ENCODE assay signal across 8 mouse cellular contexts in genomic region chr10:111107387-111107786, GRCm38 (mm10). TPM values are rescaled to one million over a fixed set of nuclear protein-coding genes. Genes with fewer than 3 reads are reported as not detected.
A peak's percentile ranks its signal among the peaks of the same experiment; 100 is the strongest.
DNase-seq lines count a peak whose midpoint lies in the region; ATAC-seq and TF ChIP-seq lines count a peak whose summit lies in the region.

No protein-coding gene starts in this region.

- H3K36me3 ChIP-seq in forebrain, embryonic 10.5 days (replicated peaks) = no peaks in the 10 kb centered on the region
- H3K36me3 ChIP-seq in forebrain, embryonic 15.5 days = no peaks in the 10 kb centered on the region

- no peak overlapping the region for H3K4me2 ChIP-seq in forebrain, embryonic 15.5 days (replicated peaks)

- no peaks in the 10 kb centered on the region for H3K27me3 ChIP-seq in forebrain, embryonic 10.5 days (ENCODE audit: poor library complexity, severe bottlenecking)
- no peaks in the 10 kb centered on the region for H3K27me3 ChIP-seq in forebrain, embryonic 15.5 days

- no peak overlapping the region for H3K4me3 ChIP-seq in forebrain, embryonic 10.5 days
- H3K4me3 ChIP-seq in forebrain, embryonic 15.5 days = no peak overlapping the region
- H3K4me3 ChIP-seq in bone marrow macrophage, adult 2 months (ENCODE audit: insufficient read depth, low read length) = no peak overlapping the region

- peaks cover 7% of the 10 kb centered on the region; the same call in 1 of the 2 replicates for H3K4me1 ChIP-seq in forebrain, embryonic 10.5 days
- 0 out of 2 replicates have a peak, but pooled peaks cover 3% of the 10 kb centered on the region for H3K4me1 ChIP-seq in forebrain, embryonic 15.5 days
- peaks cover 19% of the 10 kb centered on the region for H3K4me1 ChIP-seq in bone marrow macrophage, adult 2 months (ENCODE audit: control insufficient read depth, insufficient read depth, low read length)

- peak; percentile 33 for DNase-seq in forebrain, embryonic 10.5 days (ENCODE audit: extremely low spot score, low spot score)
- DNase-seq in B cell, adult 2 months = peak; percentile 87 to 89
- peak; percentile 58 to 65 for DNase-seq in frontal cortex, postnatal 25 days (ENCODE audit: low spot score in 2 of 2)
- peak; percentile 31 to 55 for DNase-seq in layer of hippocampus, postnatal 14 days (ENCODE audit: low spot score in 2 of 2)
- DNase-seq in lung, postnatal 36 days = peak; percentile 81
- peak; percentile 61 to 80 for DNase-seq in spleen, adult 18-20 months

- peak; percentile 81 for TF ChIP-seq CTCF in bone marrow macrophage, adult 2 months (IDR thresholded peaks at IDR 0.05; ENCODE audit: low read depth, low read length)

- no peak overlapping the region for H3K27ac ChIP-seq in forebrain, embryonic 10.5 days
- no peak overlapping the region for H3K27ac ChIP-seq in forebrain, embryonic 15.5 days (replicated peaks)
- peak overlapping the region; percentile 52 for H3K27ac ChIP-seq in bone marrow macrophage, adult 2 months (ENCODE audit: insufficient read depth, low read depth, low read length)

- TF ChIP-seq POLR2A in bone marrow macrophage, adult 2 months (IDR thresholded peaks at IDR 0.05; ENCODE audit: borderline replicate concordance, low read depth, low read length) = no peak

- no peaks in the 10 kb centered on the region for H3K9me3 ChIP-seq in forebrain, embryonic 10.5 days
- H3K9me3 ChIP-seq in forebrain, embryonic 15.5 days = no peaks in the 10 kb centered on the region

- ATAC-seq in forebrain, embryonic 15.5 days (replicated peaks) = no peak

- 72% methylated on average over 7 of the region's 7 CpGs for WGBS in forebrain, embryonic 10.5 days
- 76% methylated on average over 7 of the region's 7 CpGs for WGBS in forebrain, embryonic 15.5 days

- H3K9ac ChIP-seq in forebrain, embryonic 15.5 days (replicated peaks) = no peak overlapping the region

RNA-seq across cellular contexts. Expression of gene Osbpl8, which starts 57.2 kb away (rescaled TPM):
- polyA plus RNA-seq in forebrain, embryonic 10.5 days (2016; fragmentation: Nextera tagmentation; extraction: Ambion mirVana) = 7.3 and 8.2 TPM in 2 replicates
- 23.1 and 23.8 TPM in 2 replicates for polyA plus RNA-seq in forebrain, embryonic 15.5 days (2015; fragmentation: Nextera tagmentation; extraction: Ambion mirVana)
- 155 and 166 TPM in 2 replicates for polyA plus RNA-seq in bone marrow macrophage, adult 2 months (2012; ENCODE audit: insufficient read depth, insufficient read length, missing spikeins)
- 10 to 100 TPM; 55.7 to 59.3 TPM for total RNA-seq in layer of hippocampus, postnatal 14 days (2021)

Comparison
In these comparisons a context has a peak if more than half of its experiments do, and no peak if none do; other contexts are left out.
1. DNase-seq: peak in every context shown above with its lines; median percentile 88 in B cell, adult 2 months; 81 in lung, postnatal 36 days; 70 in spleen, adult 18-20 months; 62 in frontal cortex, postnatal 25 days; 43 in layer of hippocampus, postnatal 14 days; 33 in forebrain, embryonic 10.5 days.